Mouse (Mus musculus) embryonic facial prominence, embryonic 15.5 days (tissue): ENCODE results near the gene Rfng. TPM values are rescaled to one million over a fixed set of nuclear protein-coding genes. Genes with fewer than 3 reads are reported as not detected.

Experiments used
- ATAC-seq: fragments of 200-750 bp; cut with Nextera tagmentation; 2 replicates; pipeline ENCODE4 v1.8.0; 2017; ENCODE audit warnings: low read depth, moderate TSS enrichment; ENCODE audit not compliant: insufficient number of reproducible peaks, low FRiP score, low TSS enrichment
- H3K27ac ChIP-seq: fragments of 300-500 bp; sonication (generic); replicated peaks from 2 replicates; pipeline ENCODE4 v1.5.1; 2015; ENCODE audit warnings: mild to moderate bottlenecking, inconsistent platforms
- H3K27me3 ChIP-seq: fragments of 300-500 bp; sonication (generic); 2 replicates; pipeline ENCODE4 v1.6.1; 2015; ENCODE audit warnings: inconsistent platforms
- H3K36me3 ChIP-seq: fragments of 300-500 bp; sonication (generic); 2 replicates; pipeline ENCODE4 v1.6.1; 2015; ENCODE audit warnings: mild to moderate bottlenecking, inconsistent platforms
- H3K4me1 ChIP-seq: fragments of 300-500 bp; sonication (generic); 2 replicates; pipeline ENCODE4 v1.6.1; 2015; ENCODE audit warnings: inconsistent platforms
- H3K4me2 ChIP-seq: fragments of 300-500 bp; sonication (generic); replicated peaks from 2 replicates; pipeline ENCODE4 v1.6.1; 2015; ENCODE audit warnings: mild to moderate bottlenecking, inconsistent platforms
- H3K4me3 ChIP-seq: fragments of 300-500 bp; sonication (generic); replicated peaks from 2 replicates; pipeline ENCODE4 v1.5.1; 2015; ENCODE audit warnings: mild to moderate bottlenecking, inconsistent platforms
- H3K9ac ChIP-seq: fragments of 300-500 bp; sonication (generic); 2 replicates; pipeline ENCODE4 v1.6.1; 2015; ENCODE audit warnings: inconsistent platforms
- H3K9me3 ChIP-seq: fragments of 300-500 bp; sonication (generic); replicated peaks from 2 replicates; pipeline ENCODE4 v1.6.1; 2016; ENCODE audit warnings: inconsistent platforms
- WGBS: fragments of 180-500 bp; shearing (Covaris S2); methylation state at CpG from one replicate; pipeline ENCODE4 v1.1.7; 2015; 5-methylcytosine and 5-hydroxymethylcytosine counted together
- polyA plus RNA-seq: library from polyadenylated mRNA; unstranded; fragments of >200 nt; fragmentation: Nextera tagmentation; extraction: Ambion mirVana; gene quantifications from 2 replicates; pipeline ENCODE4 v1.2.1, GENCODE M21; 2015

Rfng gene
- polyA plus RNA-seq, 1 experiment from 2014 or later = 62.0 TPM

DNA sequence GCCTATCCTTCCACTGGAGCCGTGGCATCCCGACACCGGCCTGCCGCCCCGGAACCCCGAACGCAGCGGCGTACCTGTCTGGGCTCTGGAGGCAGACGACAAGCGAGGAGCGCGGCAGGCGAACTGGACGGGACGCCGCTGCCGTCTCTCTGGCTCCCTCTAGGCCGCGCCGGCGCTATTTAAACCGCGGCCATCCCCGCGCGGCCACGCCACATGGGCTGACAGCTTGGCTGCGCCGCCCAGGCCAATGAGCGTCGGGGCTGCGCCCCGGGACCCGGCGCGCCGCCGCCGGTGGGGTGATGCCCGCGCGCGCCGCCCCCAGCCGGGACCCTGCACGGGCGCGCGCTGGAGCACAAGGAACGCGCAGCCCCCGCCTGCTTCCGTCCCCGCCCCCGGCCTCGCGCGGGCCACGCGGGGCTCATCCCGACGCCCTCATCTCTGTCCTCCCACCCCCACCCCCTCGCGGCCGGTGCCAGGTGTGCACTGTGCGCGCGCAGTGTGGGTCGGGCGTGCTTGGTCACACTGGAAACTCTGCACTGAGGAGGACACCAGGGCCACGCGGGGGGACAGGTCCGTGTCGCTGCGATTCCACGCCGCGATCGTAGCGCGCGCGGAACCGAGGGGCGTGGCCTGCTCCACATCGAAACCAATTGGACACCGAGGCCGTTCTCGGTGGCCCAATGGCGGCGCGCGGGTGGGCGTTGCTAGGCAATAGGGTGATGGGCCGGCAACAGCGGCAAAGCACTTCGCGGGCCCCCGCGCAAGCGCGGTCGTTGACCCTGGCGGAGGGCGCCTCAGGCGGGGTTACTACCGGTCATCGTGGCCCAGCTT is 40.2 kb upstream of the Rfng start, which contains the start of gene Fasn:
Gene Fasn, minus strand, starts transcription at position 592 of the 831 bp plus-strand sequence.
- H3K27me3 ChIP-seq = no peaks in the 10 kb centered on the region
- whole genome bisulfite sequencing = under 1% methylated on average over 101 of the region's 109 CpGs
- peak within 1 kb of the TSS; percentile 82 for H3K4me2 ChIP-seq
- H3K27ac ChIP-seq = peak within 1 kb of the TSS; percentile 97
- H3K4me3 ChIP-seq = peak within 1 kb of the TSS; percentile 94
- peaks cover 28% of the 10 kb centered on the region for H3K36me3 ChIP-seq
- peak within 1 kb of the TSS; percentile 90 for H3K9ac ChIP-seq
- peak; percentile 93 for ATAC-seq
- peaks cover 34% of the 10 kb centered on the region for H3K4me1 ChIP-seq
- H3K9me3 ChIP-seq = no peaks in the 10 kb centered on the region

- Histone ChIP-seq H3K9me3 (no peaks in the 10 kb centered on the region), H3K9ac (peak overlapping the region; percentile 90), H3K27me3 (no peaks in the 10 kb centered on the region), H3K4me3 (peak overlapping the region; percentile 94), H3K27ac (peak overlapping the region; percentile 97), H3K36me3 (peaks cover 34% of the 10 kb centered on the region), H3K4me2 (peak overlapping the region; percentile 82), H3K4me1 (peaks cover 34% of the 10 kb centered on the region)
- under 1% methylated on average over 40 of the region's 40 CpGs for WGBS
- peak; percentile 30; the same call in 1 of the 2 replicates for ATAC-seq
These were observed 39.5 kb upstream of the Rfng start for GRCm38 (mm10) chr11:120823551-120823947.

GRCm38 (mm10) chr11:120822831-120823550 is 39.0 kb upstream of the Rfng start:
- Histone ChIP-seq H3K4me3 (peak overlapping the region; percentile 94), H3K4me1 (peaks cover 34% of the 10 kb centered on the region), H3K36me3 (peaks cover 40% of the 10 kb centered on the region), H3K9me3 (no peaks in the 10 kb centered on the region), H3K27me3 (no peaks in the 10 kb centered on the region), H3K27ac (peak overlapping the region; percentile 97), H3K9ac (peak overlapping the region; percentile 90), H3K4me2 (peak overlapping the region; percentile 82)
- no peak for ATAC-seq
- WGBS = 1% methylated on average over 14 of the region's 14 CpGs

GRCm38 (mm10) chr11:120822321-120822720 is 38.3 kb upstream of the Rfng start:
- no peak overlapping the region for H3K27ac ChIP-seq
- ATAC-seq = no peak
- peaks cover 47% of the 10 kb centered on the region for H3K36me3 ChIP-seq

GRCm38 (mm10) chr11:120821076-120821922 is 37.3 kb upstream of the Rfng start:
- H3K9me3 ChIP-seq = no peaks in the 10 kb centered on the region
- peak overlapping the region; percentile 82 for H3K4me2 ChIP-seq

More at GRCm38 (mm10) chr11:120822321-120822720, 38.3 kb upstream of the Rfng start:
- peak overlapping the region; percentile 82 for H3K4me2 ChIP-seq
- peaks cover 34% of the 10 kb centered on the region for H3K4me1 ChIP-seq
- no peaks in the 10 kb centered on the region for H3K27me3 ChIP-seq
- H3K9me3 ChIP-seq = no peaks in the 10 kb centered on the region
- H3K9ac ChIP-seq = peak overlapping the region; percentile 90; the same call in 1 of the 2 replicates
- WGBS = 51% methylated on average over 4 of the region's 4 CpGs
- peak overlapping the region; percentile 94 for H3K4me3 ChIP-seq

GRCm38 (mm10) chr11:120820546-120820945 is 36.5 kb upstream of the Rfng start:
- Histone ChIP-seq H3K4me2 (no peak overlapping the region), H3K27me3 (no peaks in the 10 kb centered on the region), H3K27ac (no peak overlapping the region), H3K4me3 (no peak overlapping the region), H3K9ac (no peak overlapping the region), H3K4me1 (peaks cover 34% of the 10 kb centered on the region), H3K36me3 (peaks cover 65% of the 10 kb centered on the region), H3K9me3 (no peaks in the 10 kb centered on the region)
- WGBS = 90% methylated on average over 14 of the region's 14 CpGs
- ATAC-seq = no peak

More at GRCm38 (mm10) chr11:120821076-120821922, 37.3 kb upstream of the Rfng start:
- H3K4me3 ChIP-seq = peak overlapping the region; percentile 94
- peaks cover 34% of the 10 kb centered on the region for H3K4me1 ChIP-seq
- H3K27me3 ChIP-seq = no peaks in the 10 kb centered on the region
- H3K9ac ChIP-seq = peak overlapping the region; percentile 4; the same call in 1 of the 2 replicates
- H3K27ac ChIP-seq = no peak overlapping the region
- peaks cover 57% of the 10 kb centered on the region for H3K36me3 ChIP-seq
- no peak for ATAC-seq
- 74% methylated on average over 14 of the region's 14 CpGs for WGBS

GRCm38 (mm10) chr11:120819556-120819955 is 35.5 kb upstream of the Rfng start:
- no peak overlapping the region for H3K4me2 ChIP-seq
- H3K4me1 ChIP-seq = peaks cover 27% of the 10 kb centered on the region
- 94% methylated on average over 6 of the region's 6 CpGs for WGBS
- peaks cover 74% of the 10 kb centered on the region for H3K36me3 ChIP-seq
- no peaks in the 10 kb centered on the region for H3K27me3 ChIP-seq
- no peaks in the 10 kb centered on the region for H3K9me3 ChIP-seq
- H3K9ac ChIP-seq = no peak overlapping the region
- no peak for ATAC-seq
- no peak overlapping the region for H3K27ac ChIP-seq
- H3K4me3 ChIP-seq = no peak overlapping the region

- Histone ChIP-seq H3K27me3 (no peaks in the 10 kb centered on the region), H3K4me2 (no peak overlapping the region), H3K27ac (no peak overlapping the region), H3K4me1 (peaks cover 27% of the 10 kb centered on the region), H3K9me3 (no peaks in the 10 kb centered on the region), H3K36me3 (peaks cover 87% of the 10 kb centered on the region), H3K9ac (no peak overlapping the region), H3K4me3 (no peak overlapping the region)
- WGBS = 96% methylated on average over 13 of the region's 13 CpGs
- no peak for ATAC-seq
These were observed 34.2 kb upstream of the Rfng start for GRCm38 (mm10) chr11:120818251-120818650.

GRCm38 (mm10) chr11:120817358-120817757 is 33.4 kb upstream of the Rfng start:
- H3K27ac ChIP-seq = no peak overlapping the region
- no peak overlapping the region for H3K4me3 ChIP-seq
- no peak for ATAC-seq
- no peaks in the 10 kb centered on the region for H3K27me3 ChIP-seq
- H3K36me3 ChIP-seq = peaks cover 96% of the 10 kb centered on the region
- H3K4me1 ChIP-seq = peaks cover 18% of the 10 kb centered on the region
- H3K9me3 ChIP-seq = no peaks in the 10 kb centered on the region
- no peak overlapping the region for H3K4me2 ChIP-seq
- WGBS = 89% methylated on average over 6 of the region's 6 CpGs
- no peak overlapping the region for H3K9ac ChIP-seq

- H3K9ac ChIP-seq = no peak overlapping the region
- no peak overlapping the region for H3K27ac ChIP-seq
- no peaks in the 10 kb centered on the region for H3K27me3 ChIP-seq
- 88% methylated on average over 16 of the region's 16 CpGs for WGBS
- H3K4me3 ChIP-seq = no peak overlapping the region
- H3K36me3 ChIP-seq = peaks cover 100% of the 10 kb centered on the region
- no peaks in the 10 kb centered on the region for H3K4me1 ChIP-seq
- ATAC-seq = no peak
- no peaks in the 10 kb centered on the region for H3K9me3 ChIP-seq
- no peak overlapping the region for H3K4me2 ChIP-seq
These were observed 28.1 kb upstream of the Rfng start for GRCm38 (mm10) chr11:120812068-120812467.
